In genomic region chr2:44444938-44445337, GRCm38 (mm10) we compare ENCODE assay signal across 15 mouse cellular contexts.
"Had no signal": no experiment of that assay in that cellular context is flagged by ENCODE, and none has a peak within 500 bp of the region (broad histone marks: within the 10 kb centered on the region; RNA-seq: fewer than 3 reads in every experiment).

No protein-coding gene starts in this region.

- H3K4me2 ChIP-seq: neural tube, embryonic 13.5 days; neural tube, embryonic 15.5 days; stomach, embryonic 15.5 days had no signal

- H3K36me3 ChIP-seq: neural tube, embryonic 13.5 days; neural tube, embryonic 15.5 days; stomach, embryonic 15.5 days had no signal

- H3K9me3 ChIP-seq: neural tube, embryonic 15.5 days; stomach, embryonic 15.5 days had no signal

- H3K4me1 ChIP-seq: neural tube, embryonic 13.5 days; neural tube, embryonic 15.5 days; stomach, embryonic 15.5 days had no signal

- H3K9ac ChIP-seq: neural tube, embryonic 13.5 days; neural tube, embryonic 15.5 days; stomach, embryonic 15.5 days had no signal

- H3K4me3 ChIP-seq: neural tube, embryonic 13.5 days; neural tube, embryonic 15.5 days; stomach, embryonic 15.5 days had no signal

- H3K27ac ChIP-seq: neural tube, embryonic 13.5 days; neural tube, embryonic 15.5 days; stomach, embryonic 15.5 days; stomach, postnatal 0 days had no signal

- DNase-seq: retina, postnatal 1 day; right cerebral cortex, adult 18-20 months; right cerebral cortex, postnatal 14 days; right cerebral cortex, postnatal 25 days; right cerebral cortex, postnatal 4 days; spleen, adult 18-20 months; thymus, adult 18-20 months; thymus, adult 2 months; thymus, postnatal 14 days; thymus, postnatal 36 days; thymus, postnatal 4 days had no signal

- H3K27me3 ChIP-seq: neural tube, embryonic 13.5 days; neural tube, embryonic 15.5 days; stomach, embryonic 15.5 days had no signal
